Mouse (Mus musculus) fat pad, adult 2 months (tissue): ENCODE data around the gene Gpr132.

ENCODE experiments used
- DNase-seq: peaks from one replicate; pipeline ENCODE4 v3.0.0-alpha.2; 2011; ENCODE audit warnings: low read depth, low spot score; ENCODE audit errors: extremely low read depth

Gene Gpr132

DNA sequence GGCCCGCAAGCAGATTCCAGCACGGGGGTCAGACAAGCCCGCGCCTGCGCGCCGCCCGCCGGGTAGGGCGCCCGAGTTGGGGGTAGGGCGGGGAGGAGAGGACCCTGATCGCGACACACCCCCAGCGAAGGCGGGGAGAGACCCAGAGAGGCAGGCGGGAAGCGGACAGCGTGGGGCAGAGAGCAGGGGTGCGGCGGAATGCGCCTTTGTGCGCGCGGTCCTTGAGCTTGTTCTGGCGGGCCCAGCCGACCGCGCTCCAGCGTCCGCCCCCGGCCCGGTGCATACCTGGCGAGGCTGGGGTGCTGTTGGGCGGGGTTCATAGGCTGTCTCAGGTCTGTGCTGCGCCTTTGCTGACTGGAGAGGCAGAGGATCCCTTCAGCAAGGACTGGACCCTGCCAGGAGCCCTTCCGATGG lies 9.6 kb upstream of the Gpr132 start:
- DNase-seq, result no peak

- no peak for DNase-seq
Observed at GRCm38 (mm10) chr12:112877073-112877576, 9.1 kb upstream of the Gpr132 start.

GRCm38 (mm10) chr12:112876332-112877072 lies 8.5 kb upstream of the Gpr132 start:
- DNase-seq, result no peak

- no peak for DNase-seq
Observed at GRCm38 (mm10) chr12:112875225-112876013, 7.4 kb upstream of the Gpr132 start.

GRCm38 (mm10) chr12:112874199-112874598 lies 6.2 kb upstream of the Gpr132 start:
- no peak for DNase-seq

- no peak for DNase-seq
Observed at GRCm38 (mm10) chr12:112873452-112874190, 5.6 kb upstream of the Gpr132 start.

DNA sequence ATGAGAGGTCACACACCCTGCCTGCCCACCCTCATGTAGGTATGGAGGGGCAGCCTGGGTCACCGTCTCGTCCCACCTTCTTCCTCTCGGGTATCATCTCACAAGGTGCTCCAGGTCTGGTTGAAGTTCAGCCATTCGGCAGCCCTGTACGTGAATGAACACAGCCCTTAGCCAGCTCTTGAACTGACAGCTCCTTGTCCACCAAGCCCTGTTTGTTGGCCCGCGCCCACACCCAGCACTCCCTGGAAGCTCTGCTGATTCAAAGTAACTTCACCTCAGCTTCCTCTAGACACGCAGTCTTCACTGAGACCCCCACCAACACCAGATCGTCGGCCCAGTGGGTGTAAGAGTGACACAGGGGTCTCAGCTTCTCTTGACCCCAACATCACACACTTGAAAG lies 5.0 kb upstream of the Gpr132 start:
- DNase-seq, result no peak

GRCm38 (mm10) chr12:112871272-112871671 lies 3.2 kb upstream of the Gpr132 start:
- no peak for DNase-seq

GRCm38 (mm10) chr12:112870775-112871174 lies 2.7 kb upstream of the Gpr132 start:
- no peak for DNase-seq

- no peak for DNase-seq
Observed at GRCm38 (mm10) chr12:112869783-112870204, 1.8 kb upstream of the Gpr132 start.

DNA sequence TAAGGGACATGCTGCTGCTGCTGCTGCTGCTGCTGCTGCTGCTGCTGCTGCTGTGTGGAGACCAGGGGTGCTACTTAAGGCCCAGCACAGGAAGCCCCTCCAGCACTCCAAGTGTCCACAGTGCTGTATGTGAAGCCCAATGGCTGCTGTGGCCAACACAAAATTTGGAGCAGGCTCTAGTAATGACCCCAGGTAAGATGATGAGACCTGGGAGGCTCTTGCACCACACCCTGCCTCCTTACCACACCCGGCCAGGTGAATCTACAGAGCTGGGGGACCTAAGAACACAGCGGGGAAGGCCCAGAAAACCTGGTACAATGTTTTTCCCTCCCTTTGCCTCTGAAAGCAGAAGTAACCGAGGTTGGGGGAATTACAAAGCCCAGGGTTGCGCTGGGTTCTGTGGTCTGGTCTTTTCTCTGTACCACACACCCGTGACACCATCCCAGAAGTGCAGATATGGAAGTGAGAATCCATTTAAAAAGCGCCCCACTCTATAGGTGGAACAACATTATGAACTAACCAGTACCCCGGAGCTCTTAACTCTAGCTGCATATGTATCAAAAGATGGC lies 838 bp downstream of the Gpr132 start:
- DNase-seq, result no peak

DNA sequence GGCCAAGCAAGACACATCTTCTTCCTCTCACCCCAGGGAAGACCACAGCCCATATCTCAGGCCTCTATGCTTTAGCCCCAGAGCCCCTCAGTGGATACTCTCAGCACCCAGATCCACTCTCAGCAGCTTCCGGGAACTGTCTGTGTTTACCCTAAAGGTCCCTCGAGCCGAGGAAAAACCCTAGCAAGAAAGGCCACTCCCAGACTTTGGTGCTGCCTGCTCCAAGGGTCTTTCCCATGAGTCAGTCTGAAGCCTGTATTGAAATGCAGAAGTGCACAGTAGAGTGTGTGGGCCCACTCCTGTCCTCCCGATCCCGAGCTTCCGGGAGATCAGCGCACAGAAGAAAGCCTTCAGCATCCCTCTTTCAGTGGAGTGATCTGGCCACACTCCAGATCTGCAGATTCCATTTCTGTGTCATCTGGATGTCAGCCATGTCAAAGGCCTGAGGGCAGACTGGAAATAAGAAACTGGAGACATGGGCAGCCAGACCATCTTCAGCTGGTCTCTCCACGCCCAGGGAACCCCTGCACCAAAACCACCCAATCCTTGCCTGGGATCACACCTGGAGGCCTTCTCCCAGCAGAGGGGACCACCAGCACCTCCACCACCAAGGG lies 1.5 kb downstream of the Gpr132 start:
- no peak for DNase-seq

DNA sequence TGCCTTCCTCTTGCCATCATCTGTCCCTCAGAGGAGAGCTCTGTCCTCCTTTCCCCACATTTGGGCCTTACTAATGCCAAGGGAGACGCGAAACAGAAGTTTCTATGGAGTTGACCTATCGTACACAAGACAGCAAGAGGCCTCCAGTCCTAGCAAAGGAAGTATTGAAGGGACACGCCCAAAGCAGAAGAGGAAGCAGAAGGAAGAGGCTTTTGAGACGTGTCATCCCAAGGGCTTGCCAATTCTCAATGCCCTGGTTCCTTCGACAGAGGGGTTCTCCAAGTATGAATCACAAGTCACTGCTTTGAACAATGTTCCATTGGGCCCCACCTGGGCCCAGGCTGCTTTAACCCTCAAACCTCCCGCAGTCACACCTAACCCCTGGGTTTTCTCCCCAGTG lies 3.2 kb downstream of the Gpr132 start:
- no peak for DNase-seq

DNA sequence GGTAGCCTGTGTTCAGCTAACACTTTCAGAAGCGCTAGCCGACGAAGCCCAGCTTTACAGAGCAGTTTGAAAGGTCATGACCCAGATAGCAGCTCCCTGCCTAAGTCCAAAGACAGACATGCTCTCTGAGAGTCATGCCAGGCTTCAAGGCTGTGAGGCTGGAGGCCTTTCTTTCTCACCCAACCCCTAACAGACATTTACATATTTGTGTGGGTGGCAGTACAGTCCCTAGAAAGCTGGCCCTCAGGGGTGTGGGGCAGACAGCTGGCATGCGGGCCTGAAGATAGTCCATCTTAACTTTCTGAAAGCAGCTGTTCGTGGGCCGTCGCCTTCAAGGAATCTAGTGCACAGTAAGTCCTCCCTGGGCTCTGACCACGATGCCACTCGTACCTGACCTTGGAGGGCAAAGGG lies 6.1 kb downstream of the Gpr132 start:
- no peak for DNase-seq

- no peak for DNase-seq
Observed at GRCm38 (mm10) chr12:112860765-112861164, 7.3 kb downstream of the Gpr132 start.

DNA sequence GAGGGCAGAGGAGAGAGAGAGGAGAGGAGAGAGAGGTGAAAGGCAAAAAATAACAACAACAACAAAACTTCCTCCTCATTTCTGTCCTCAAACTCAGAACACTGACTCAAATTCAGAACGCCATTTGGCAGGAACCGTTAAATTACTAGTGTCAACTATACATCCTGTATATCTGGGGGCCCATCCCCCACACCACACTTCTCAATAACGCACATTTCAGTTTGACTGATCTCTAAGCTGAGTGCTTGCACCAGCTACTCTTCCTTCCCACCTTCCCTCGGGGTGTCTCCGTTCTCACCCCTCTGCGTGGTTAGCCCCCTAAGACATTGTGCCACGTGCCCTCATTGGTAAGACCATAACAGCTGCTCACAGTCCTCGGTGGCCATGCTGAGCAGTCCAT lies 8.1 kb downstream of the Gpr132 start:
- DNase-seq, result no peak

DNA sequence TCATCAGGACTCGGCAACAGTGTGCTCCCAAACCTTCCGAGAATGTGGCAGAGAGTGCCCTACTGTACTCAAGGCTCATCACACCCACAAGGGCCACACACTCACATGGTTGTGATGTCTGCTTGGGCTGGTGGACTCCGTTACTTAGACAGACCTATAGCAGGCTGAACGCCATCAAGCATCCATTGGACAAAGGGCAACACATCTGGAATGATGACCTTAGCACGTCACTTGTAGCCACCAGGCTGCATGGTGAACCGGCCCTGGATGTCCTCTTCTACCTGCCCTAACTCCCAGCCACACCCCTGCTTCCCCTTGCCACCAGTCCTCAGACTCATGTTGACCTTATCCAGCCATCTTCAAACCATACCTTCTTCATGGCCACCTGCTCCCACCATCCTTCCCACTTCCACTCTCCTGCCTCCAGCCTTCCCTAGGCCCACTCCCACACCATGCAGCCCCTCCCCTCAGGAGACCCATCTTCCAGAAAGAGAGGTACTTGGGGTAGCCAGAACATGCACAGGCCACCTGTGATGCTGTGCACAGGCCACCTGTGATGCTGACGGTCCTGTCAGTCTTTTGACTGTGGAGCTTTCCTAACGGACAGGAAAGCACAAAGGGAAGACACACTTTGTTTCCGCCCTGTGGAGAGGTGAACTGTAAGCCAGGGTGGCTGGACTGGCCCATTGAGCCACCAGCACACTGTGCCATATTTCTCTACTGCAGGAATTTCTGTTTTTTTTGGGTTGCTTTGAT lies 9.3 kb downstream of the Gpr132 start:
- no peak for DNase-seq

DNA sequence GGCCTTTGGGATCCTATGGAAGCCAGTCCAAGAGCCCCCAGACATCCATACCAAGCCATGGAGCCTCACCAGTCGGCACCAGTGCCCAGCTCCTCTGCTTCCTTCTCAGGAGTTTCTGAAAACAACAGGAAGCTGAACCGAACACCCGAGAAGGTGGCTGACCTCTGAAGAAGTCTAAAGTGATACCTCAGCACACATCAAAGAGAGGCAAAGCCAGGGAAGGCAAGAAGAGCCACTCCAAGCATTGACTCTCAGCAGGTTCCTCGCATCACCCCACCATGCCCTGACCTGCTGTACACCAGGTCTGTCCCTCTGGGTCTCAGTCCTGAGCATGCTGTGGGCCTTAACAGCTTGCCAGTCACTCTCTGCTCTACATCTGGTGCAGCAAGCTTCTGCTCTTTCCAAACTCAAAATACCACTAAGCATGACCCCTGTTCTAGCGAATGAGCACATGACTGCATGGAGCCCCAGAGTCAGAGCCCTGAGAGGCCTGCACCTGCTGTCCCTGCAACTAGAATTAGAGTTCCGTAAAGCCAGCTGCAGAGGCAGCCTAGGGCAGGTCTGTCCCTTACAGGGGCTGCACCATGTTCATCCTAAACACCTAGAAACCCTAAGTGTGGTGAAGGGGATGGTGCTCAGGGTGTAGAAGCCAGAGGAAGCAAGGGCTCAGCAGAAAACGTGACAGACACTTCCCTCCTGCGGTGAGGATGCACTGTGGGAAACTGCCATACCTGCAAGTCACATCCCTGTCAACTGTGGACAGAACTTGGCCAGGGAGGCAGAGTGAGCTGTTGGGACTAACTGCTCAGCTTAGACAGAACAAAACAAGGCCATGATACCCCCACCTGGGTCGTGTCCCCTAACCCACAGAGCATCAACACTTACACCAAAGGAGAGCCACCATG lies 10.8 kb downstream of the Gpr132 start:
- no peak for DNase-seq

DNA sequence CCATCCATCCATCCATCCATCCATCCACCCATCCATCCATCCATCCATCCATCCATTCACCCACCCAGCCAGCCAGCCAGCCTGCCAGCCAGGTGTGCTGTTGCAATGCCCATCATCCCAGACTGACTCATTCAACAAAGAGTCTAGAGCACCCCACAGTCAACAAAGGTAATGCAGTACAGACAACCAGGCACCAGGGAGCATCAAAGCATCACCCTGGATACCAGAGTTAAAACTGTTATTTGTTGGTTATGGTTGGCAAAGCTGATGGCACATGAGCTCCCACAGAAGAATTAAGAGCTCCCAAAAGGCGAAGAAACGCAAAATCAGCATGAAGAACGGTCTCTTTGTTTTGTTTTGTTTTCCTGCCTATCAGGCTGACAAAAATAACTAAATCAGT lies 11.7 kb downstream of the Gpr132 start:
- DNase-seq, result no peak
